Mouse (Mus musculus) midbrain, postnatal 0 days (tissue): ENCODE data around the gene Rxfp2. TPM values are rescaled to one million over a fixed set of nuclear protein-coding genes. Genes with fewer than 3 reads are reported as not detected.

Source experiments
- ATAC-seq: fragments of 200-750 bp; cut with Nextera tagmentation; 2 replicates; pipeline ENCODE4 v1.8.0; 2017; ENCODE audit warnings: moderate number of reproducible peaks, mild to moderate bottlenecking, moderate TSS enrichment, moderate library complexity; ENCODE audit not compliant: low FRiP score
- DNase-seq: peaks from one replicate; pipeline ENCODE4 v3.0.0-alpha.2; 2015; ENCODE audit warnings: low spot score
- H3K27ac ChIP-seq: fragments of 300-500 bp; sonication (generic); 2 replicates; pipeline ENCODE4 v1.5.1; 2014; ENCODE audit warnings: low read depth, mild to moderate bottlenecking, low read length, mixed read lengths
- H3K27me3 ChIP-seq: fragments of 300-500 bp; sonication (generic); 2 replicates; pipeline ENCODE4 v1.6.1; 2014; ENCODE audit warnings: low read length, control low read depth, mixed read lengths; ENCODE audit not compliant: insufficient read depth
- H3K36me3 ChIP-seq: fragments of 300-500 bp; sonication (generic); 2 replicates; pipeline ENCODE4 v1.6.1; 2014; ENCODE audit warnings: low read length, control low read depth, mixed read lengths; ENCODE audit not compliant: insufficient read depth
- H3K4me1 ChIP-seq: fragments of 300-500 bp; sonication (generic); 2 replicates; pipeline ENCODE4 v1.6.1; 2014; ENCODE audit warnings: mild to moderate bottlenecking, control low read depth, antibody characterized with exemption, low read length, mixed read lengths; ENCODE audit not compliant: insufficient read depth
- H3K4me2 ChIP-seq: fragments of 300-500 bp; sonication (generic); 2 replicates; pipeline ENCODE4 v1.6.1; 2014; ENCODE audit warnings: low read depth, mild to moderate bottlenecking, low read length, mixed read lengths; ENCODE audit not compliant: poor library complexity, severe bottlenecking
- H3K4me3 ChIP-seq: fragments of 300-500 bp; sonication (generic); 2 replicates; pipeline ENCODE4 v1.5.1; 2014; ENCODE audit warnings: low read depth, mild to moderate bottlenecking, low read length, moderate library complexity
- H3K9ac ChIP-seq: fragments of 300-500 bp; sonication (generic); replicated peaks from 2 replicates; pipeline ENCODE4 v1.6.1; 2014; ENCODE audit warnings: mild to moderate bottlenecking, low read length, moderate library complexity, mixed read lengths; ENCODE audit not compliant: poor library complexity, severe bottlenecking
- H3K9me3 ChIP-seq: fragments of 300-500 bp; sonication (generic); 2 replicates; pipeline ENCODE4 v1.6.1; 2016; ENCODE audit warnings: low read length, control low read depth
- CTCF ChIP-seq: IDR thresholded peaks from 2 replicates; pipeline ENCODE4 v1.5.1; 2016; ENCODE audit warnings: antibody characterized with exemption, mild to moderate bottlenecking
- WGBS: fragments of 180-500 bp; shearing (Covaris S2); extraction: QIAGEN DNeasy Blood & Tissue Kit; methylation state at CpG from one replicate; pipeline ENCODE4 v1.1.7; 2014; 5-methylcytosine and 5-hydroxymethylcytosine counted together
- polyA plus RNA-seq: library from polyadenylated mRNA; unstranded; fragments of >200 nt; fragmentation: Nextera tagmentation; extraction: Ambion mirVana; gene quantifications from 2 replicates; pipeline ENCODE4 v1.2.1, GENCODE M21; 2015
- total RNA-seq: library from RNA; depleted of rRNA; stranded (reverse); fragments of >200 nt; gene quantifications from 2 replicates; pipeline ENCODE4 v1.2.3, GENCODE M21; 2014

Gene Rxfp2
- total and polyA plus RNA-seq, 2 experiments from 2014 or later: 0.38 to 1.6 TPM

DNA sequence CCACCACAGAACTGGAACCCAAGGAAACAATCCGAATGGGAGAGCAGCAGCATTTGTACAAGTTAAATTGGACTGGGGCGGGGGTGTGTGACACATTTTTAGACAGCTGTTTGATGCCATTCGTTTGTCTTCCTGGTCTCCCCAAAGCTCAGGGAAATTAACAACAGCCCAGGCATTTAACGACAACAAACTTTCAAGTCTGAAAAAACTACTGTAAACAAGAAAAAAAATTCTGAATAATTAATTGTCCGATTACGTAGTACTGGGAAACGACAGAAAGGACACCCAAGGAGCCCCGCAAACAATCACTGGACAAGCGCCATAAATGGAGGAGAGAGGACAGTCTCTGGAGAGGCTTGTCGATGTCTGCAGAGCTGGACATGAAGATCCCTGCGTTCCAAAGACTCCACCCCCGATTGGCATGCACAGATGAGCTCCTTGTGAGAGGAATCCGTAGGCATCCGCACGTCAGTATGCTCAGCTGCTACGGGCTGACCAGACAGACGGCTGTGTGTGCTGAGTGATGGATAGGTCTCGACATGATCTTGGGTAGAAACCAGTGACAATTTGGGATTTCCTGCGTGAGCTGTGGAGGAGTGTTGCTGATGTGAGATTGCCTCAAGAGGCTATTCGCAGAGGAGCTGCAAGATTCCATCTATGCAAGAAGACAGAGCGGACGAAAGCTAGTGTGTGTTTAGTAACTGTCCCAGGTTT lies 21.0 kb upstream of the Rxfp2 start:
- no peaks in the 10 kb centered on the region for H3K4me1 ChIP-seq
- no peak overlapping the region for H3K27ac ChIP-seq
- H3K36me3 ChIP-seq: no peaks in the 10 kb centered on the region
- DNase-seq (no peak), ATAC-seq (no peak)
- H3K4me2 ChIP-seq: no peak overlapping the region
- H3K4me3 ChIP-seq: no peak overlapping the region
- WGBS: 85% methylated on average over 22 of the region's 22 CpGs
- no peak for TF ChIP-seq CTCF
- H3K27me3 ChIP-seq: no peaks in the 10 kb centered on the region
- no peak overlapping the region for H3K9ac ChIP-seq
- H3K9me3 ChIP-seq: 0 out of 2 replicates have a peak, but pooled peaks cover 4% of the 10 kb centered on the region

- H3K4me1 ChIP-seq: no peaks in the 10 kb centered on the region
- no peak overlapping the region for H3K4me3 ChIP-seq
- no peaks in the 10 kb centered on the region for H3K36me3 ChIP-seq
- H3K9me3 ChIP-seq: 0 out of 2 replicates have a peak, but pooled peaks cover 4% of the 10 kb centered on the region
- no peak for TF ChIP-seq CTCF
- no peak overlapping the region for H3K4me2 ChIP-seq
- H3K9ac ChIP-seq: no peak overlapping the region
- 71% methylated on average over 7 of the region's 7 CpGs for WGBS
- DNase-seq: no peak
- no peak overlapping the region for H3K27ac ChIP-seq
- no peak for ATAC-seq
- H3K27me3 ChIP-seq: no peaks in the 10 kb centered on the region
These were observed 20.2 kb upstream of the Rxfp2 start for GRCm38 (mm10) chr5:149998311-149998710.

DNA sequence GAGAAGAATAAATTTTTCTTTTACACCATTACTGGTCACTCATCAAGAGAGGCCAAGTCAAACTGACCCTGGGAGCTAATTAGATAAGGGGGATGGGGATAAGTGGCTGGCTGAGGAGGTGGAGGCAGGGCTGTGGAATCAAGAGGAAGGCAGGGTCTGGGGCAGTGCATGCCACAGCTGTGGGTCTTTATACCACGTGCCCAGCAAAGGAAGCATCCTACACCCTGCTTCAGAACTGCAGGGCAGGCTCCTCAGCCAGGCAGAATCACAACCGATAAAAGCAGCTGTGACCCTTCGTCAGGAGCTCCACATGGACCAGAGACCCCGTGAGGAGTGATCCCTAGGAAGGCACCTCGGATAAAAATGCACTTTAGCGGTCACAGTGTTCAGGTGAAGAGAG lies 13.1 kb upstream of the Rxfp2 start:
- Histone ChIP-seq H3K4me2 (no peak overlapping the region), H3K9me3 (no peaks in the 10 kb centered on the region), H3K27me3 (no peaks in the 10 kb centered on the region), H3K4me3 (no peak overlapping the region), H3K27ac (no peak overlapping the region), H3K4me1 (no peaks in the 10 kb centered on the region), H3K36me3 (no peaks in the 10 kb centered on the region), H3K9ac (no peak overlapping the region)
- 58% methylated on average over 6 of the region's 6 CpGs for WGBS
- ATAC-seq (no peak), DNase-seq (no peak)
- no peak for TF ChIP-seq CTCF

DNA sequence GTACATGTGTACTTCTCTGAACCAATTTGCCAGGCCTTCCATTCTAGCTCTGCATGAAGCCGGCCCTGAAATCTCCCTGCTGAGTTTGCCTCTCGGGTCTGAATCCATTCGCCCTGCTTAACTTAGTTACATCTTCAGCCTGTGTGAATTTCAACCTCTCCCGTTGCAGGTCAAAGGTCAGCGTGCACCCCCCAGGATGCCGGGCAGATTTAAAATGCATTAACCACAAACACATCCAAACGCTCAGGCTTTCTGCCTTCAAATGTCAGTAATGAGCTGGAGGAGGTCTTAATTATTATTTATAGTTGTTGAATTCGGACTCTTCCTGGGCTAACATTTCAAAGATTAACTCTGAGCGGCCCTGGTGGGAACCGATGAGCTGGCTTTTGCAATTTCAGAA lies 1.6 kb upstream of the Rxfp2 start:
- Histone ChIP-seq H3K36me3 (no peaks in the 10 kb centered on the region), H3K4me2 (no peak overlapping the region), H3K27me3 (0 out of 2 replicates have a peak, but pooled peaks cover 3% of the 10 kb centered on the region), H3K4me1 (no peaks in the 10 kb centered on the region), H3K9me3 (no peaks in the 10 kb centered on the region), H3K9ac (no peak overlapping the region), H3K27ac (no peak overlapping the region), H3K4me3 (no peak overlapping the region)
- TF ChIP-seq CTCF: no peak
- DNase-seq (no peak), ATAC-seq (no peak)
- 15% methylated on average over 10 of the region's 10 CpGs for WGBS

DNA sequence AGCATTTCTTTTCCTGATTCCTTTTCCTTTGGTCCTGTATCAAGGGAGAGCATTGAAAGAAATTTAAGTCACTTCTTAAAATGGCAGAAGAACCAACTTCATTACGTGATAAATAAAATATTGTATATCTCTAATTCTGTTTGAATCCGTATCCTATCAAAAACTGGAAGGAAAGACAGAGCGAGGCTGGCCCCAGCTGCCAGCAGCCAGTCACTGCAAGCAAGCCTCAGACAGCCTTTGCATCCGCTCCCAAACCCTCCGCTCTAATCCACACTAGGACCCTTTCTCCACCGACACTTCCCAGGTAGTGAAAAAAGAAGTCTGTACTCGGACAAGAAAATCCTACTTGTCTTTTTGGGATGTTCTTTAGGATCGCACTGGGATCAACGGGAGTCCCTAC lies 803 bp upstream of the Rxfp2 start:
- no peak overlapping the region for H3K9ac ChIP-seq
- no peak overlapping the region for H3K4me3 ChIP-seq
- H3K27me3 ChIP-seq: 0 out of 2 replicates have a peak, but pooled peaks cover 3% of the 10 kb centered on the region
- TF ChIP-seq CTCF: peak; percentile 73
- H3K36me3 ChIP-seq: no peaks in the 10 kb centered on the region
- no peaks in the 10 kb centered on the region for H3K4me1 ChIP-seq
- no peak overlapping the region for H3K27ac ChIP-seq
- no peak for ATAC-seq
- no peaks in the 10 kb centered on the region for H3K9me3 ChIP-seq
- H3K4me2 ChIP-seq: no peak overlapping the region
- DNase-seq: peak; percentile 59
- WGBS: 31% methylated on average over 9 of the region's 9 CpGs

DNA sequence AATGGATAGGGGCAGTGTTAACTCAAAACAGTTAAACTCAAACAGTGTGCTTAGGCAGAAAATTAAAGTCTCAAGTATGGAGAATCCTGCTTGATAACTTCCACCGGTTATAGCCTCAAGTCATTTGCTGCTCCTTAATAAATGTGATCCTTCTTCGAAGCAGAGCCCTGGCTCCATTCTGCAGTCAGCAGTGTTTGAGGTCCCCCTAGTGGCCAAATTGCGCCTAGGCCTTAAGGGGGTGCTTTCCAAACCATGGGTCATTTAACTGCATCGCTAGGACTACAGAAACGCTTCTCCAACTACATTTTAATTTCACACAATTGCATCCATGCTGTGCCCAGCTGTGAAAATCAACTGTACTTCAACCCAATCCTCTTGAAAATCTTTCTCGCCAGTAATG lies 2.4 kb downstream of the Rxfp2 start:
- Histone ChIP-seq H3K4me3 (no peak overlapping the region), H3K27ac (no peak overlapping the region), H3K9me3 (no peaks in the 10 kb centered on the region), H3K36me3 (no peaks in the 10 kb centered on the region), H3K9ac (no peak overlapping the region), H3K4me1 (no peaks in the 10 kb centered on the region), H3K27me3 (0 out of 2 replicates have a peak, but pooled peaks cover 3% of the 10 kb centered on the region), H3K4me2 (no peak overlapping the region)
- DNase-seq (peak; percentile 91), ATAC-seq (no peak; the same call in 1 of the 2 replicates)
- WGBS: 3% methylated on average over 6 of the region's 6 CpGs
- TF ChIP-seq CTCF: peak; percentile 99
